Mouse (Mus musculus): ENCODE measurements around the gene 1810049J17Rik.

Gene 1810049J17Rik

DNA sequence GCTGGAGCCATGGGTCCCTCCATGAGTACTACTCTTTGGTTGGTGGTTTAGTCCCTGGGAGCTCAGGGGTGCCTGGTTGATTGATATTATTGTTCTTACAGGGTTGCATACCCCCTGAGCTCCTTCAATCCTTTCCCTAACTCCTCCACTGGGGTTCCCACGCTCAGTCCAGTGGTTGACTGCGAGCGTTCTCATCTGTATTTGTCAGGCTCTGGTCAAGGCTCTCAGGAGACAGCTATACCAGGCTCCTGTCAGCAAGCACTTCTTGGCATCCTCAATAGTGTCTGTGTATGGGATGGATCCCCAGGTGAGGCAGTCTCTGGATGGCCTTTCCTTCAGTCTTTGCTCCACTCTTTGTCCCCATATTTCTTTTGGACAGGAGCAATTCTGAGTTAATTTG lies 25.2 kb upstream of the 1810049J17Rik start:
- no peak for DNase-seq

- no peak for DNase-seq
Measured at GRCm38 (mm10) chr15:12341401-12341758, 19.7 kb upstream of the 1810049J17Rik start.

GRCm38 (mm10) chr15:12340536-12341400 lies 19.1 kb upstream of the 1810049J17Rik start:
- no peak for DNase-seq

DNA sequence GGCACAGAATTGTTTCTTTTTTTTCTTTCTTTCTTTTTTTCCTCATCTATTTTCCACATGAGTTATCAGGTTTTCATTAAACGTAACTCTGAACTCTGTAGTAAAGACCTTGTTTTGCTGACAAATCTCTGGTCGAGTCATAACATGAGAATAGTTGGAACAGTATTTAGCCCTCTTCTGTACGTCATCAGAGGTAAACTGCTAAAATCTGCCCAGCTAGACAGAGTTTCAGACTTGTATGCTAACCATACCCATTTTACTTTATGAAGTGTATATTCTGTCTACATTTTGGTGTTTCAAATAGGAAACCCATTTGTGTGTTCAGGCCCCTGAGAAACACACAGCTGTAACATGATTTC lies 16.1 kb upstream of the 1810049J17Rik start:
- no peak for DNase-seq

- no peak for DNase-seq
Measured at GRCm38 (mm10) chr15:12337030-12337778, 15.5 kb upstream of the 1810049J17Rik start.

GRCm38 (mm10) chr15:12334381-12334780 lies 12.7 kb upstream of the 1810049J17Rik start:
- DNase-seq, result no peak

DNA sequence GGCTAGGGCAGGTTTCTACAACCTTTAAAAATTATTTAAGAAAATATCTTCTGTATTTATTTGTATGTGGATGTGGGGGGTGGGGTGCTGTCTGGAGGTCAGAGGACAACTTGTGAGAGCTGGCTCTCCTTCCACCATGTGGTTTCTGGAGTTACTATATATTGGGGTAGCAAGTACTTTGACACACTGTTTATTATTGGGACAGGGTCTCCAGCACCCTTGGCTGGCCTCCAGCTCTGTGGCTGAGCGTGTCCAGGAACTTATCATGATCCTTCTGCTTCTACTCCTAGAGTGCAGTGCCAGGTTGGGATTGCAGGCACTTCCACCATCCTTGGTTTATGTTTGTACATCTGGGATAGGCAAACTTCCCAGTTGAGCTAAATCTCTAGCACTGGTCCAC lies 9.6 kb upstream of the 1810049J17Rik start:
- DNase-seq, result no peak

DNA sequence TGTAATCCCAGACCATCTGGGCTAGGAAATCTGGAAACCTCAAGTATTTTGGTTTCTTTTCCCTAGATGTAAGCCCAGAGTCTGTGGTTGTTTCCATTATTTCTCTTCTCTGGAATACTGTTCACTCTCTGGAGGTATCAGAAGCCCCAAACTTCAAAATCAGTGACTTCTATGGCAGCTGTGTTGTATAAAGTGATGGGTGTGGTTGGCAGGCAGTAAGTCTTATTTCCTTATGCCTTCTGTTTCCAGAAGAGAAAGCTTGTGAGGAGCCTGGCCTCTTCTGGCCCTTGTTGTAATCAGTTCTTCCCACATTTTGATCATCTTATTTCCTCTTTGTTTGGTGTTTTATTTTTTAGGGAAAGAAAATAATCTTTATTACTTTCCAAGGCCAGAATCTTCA lies 9.2 kb upstream of the 1810049J17Rik start:
- no peak for DNase-seq

GRCm38 (mm10) chr15:12330389-12330788 lies 8.7 kb upstream of the 1810049J17Rik start:
- DNase-seq, result no peak

- DNase-seq, result no peak
Measured at GRCm38 (mm10) chr15:12324326-12324725, 2.6 kb upstream of the 1810049J17Rik start.

DNA sequence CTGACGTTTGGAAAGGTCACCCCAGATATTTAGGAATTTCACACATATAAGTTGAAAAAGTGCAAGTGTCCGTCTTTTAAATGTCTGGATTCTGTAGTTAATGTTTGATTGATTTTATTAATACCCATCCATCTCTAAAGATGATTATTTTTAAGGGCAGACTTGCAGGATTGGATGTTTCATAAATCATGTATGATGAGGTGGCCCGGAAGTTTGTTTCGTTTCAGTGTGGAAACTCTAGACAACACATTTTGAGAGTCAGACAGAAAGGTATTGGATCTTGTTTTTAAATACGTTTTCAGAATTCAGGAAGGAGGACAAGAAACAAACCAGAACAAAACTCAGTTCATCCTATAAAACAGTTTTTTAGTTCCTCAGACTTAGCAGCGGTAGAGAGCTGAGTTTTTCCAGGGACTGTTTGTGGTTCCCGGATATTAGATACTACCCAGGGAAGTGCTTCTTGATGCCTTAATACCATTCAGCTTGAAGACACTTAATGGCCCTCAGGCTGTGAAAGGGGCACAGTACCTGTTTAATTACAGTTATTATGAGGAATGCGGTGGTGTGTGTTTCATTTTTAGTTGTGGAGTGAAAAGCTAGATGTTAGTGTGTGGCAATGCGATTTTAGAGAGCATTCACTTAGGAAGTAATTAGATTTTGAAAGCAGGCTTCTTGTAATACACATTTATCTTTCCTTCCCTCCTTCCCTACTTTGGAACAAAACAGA lies 1.1 kb upstream of the 1810049J17Rik start:
- DNase-seq, result no peak

- peak; percentile 95 for DNase-seq
Measured at GRCm38 (mm10) chr15:12321091-12321787, 460 bp downstream of the 1810049J17Rik start, which contains the start of gene Golph3. Gene Golph3, plus strand, starts transcription at chr15:12321450.

GRCm38 (mm10) chr15:12320441-12321090 lies 1.1 kb downstream of the 1810049J17Rik start:
- DNase-seq, result no peak

- peak; percentile 30 for DNase-seq
Measured at GRCm38 (mm10) chr15:12319889-12320288, 1.8 kb downstream of the 1810049J17Rik start.

GRCm38 (mm10) chr15:12318451-12318850 lies 3.2 kb downstream of the 1810049J17Rik start:
- DNase-seq, result no peak

DNA sequence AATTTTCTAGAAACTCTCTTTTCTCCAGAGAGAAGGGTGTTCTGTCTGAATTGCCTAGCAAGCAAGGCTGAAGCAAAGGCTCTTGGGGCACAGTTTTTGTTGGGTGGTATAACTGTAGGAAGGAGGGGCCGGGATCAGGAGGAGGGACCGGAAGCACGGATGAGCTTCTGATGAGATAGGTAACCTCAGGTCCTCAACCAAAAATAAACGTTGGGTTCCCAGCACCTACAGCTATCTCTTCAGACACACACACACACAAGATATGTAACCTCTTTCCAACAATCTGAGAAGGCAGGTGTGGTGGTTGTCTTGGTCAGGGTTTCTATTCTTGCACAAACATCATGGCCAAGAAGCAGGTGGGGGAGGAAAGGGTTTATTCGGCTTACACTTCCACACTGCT lies 4.4 kb downstream of the 1810049J17Rik start:
- DNase-seq, result no peak

GRCm38 (mm10) chr15:12315996-12316395 lies 5.7 kb downstream of the 1810049J17Rik start:
- DNase-seq, result no peak

DNA sequence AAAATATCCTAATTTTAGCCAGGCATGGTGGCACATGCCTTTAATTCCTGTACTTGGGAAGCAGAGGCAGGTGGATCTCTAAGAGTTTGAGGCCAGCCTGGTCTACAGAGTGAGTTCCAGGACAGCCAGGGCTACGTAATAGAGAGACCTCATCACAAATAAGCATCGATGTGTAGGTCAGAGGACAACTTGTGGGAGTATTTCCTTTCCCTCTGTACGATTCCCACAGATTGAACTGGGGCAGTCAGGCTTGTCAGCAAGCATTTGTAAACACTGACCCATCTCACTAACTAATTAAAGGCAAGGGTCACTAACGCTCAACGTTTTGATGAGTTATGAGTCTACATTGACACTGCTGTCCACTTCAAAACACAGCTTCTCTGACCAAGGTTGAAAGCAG lies 7.1 kb downstream of the 1810049J17Rik start:
- no peak for DNase-seq

DNA sequence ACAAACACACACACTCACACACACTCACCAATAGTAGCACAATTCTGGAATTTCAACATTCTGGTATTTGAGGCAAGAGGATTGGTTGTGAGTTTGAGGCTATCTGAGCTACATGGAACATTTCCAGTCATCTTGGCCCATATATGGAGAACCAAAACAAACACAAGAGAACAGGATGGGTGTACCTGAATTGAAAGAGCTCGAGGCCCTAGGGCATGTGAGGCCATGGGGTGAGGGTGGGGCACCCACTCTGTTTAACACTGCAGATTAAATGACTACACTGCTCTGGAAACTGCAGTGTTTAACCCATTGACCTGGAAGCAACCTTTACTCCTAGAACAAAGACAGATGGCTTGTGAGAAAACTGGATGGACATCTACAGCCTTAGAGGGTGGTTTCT lies 8.4 kb downstream of the 1810049J17Rik start:
- no peak for DNase-seq

GRCm38 (mm10) chr15:12311465-12311864 lies 10.2 kb downstream of the 1810049J17Rik start:
- no peak for DNase-seq

DNA sequence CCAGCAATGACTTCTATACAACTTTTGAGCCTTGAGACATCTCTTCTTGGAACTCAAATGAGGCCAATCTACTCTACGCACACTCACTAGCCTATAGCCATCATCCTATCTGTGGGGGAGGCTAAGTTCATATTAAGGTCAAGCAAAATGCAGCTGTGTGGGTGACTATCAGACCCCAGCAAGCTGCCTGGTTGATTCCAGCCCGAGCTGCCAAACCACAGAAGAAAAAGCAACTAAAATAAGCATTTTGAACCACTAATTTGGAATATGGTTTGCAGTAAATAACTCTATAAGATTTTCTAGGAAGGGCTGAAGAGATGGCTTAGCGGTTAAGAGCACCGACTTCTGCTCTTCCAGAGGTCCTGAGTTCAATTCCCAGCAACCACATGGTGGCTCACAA lies 11.0 kb downstream of the 1810049J17Rik start:
- DNase-seq, result no peak

DNA sequence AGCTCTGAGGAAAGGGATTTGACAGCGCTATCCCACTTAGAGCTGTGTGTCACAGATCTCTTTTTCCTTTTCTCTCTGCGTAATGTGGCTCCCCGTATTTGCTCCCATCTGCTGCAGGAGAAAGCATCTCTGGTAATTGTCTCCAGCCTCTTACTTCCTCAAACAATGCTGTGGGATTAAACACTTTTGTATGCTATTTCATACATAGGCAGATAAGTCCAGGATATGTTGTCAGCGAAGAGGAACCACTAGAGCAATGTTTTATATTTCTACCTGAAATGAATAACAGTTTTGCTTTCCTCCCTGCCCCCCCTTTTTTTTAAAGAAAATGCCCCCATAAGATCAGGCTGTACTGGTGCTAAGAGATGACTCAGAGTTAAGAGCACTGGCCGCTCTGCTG lies 13.2 kb downstream of the 1810049J17Rik start:
- no peak for DNase-seq

All from kidney, adult 11 months (tissue).